Comparison of ENCODE assay signal across 34 mouse cellular contexts in the genomic region with DNA sequence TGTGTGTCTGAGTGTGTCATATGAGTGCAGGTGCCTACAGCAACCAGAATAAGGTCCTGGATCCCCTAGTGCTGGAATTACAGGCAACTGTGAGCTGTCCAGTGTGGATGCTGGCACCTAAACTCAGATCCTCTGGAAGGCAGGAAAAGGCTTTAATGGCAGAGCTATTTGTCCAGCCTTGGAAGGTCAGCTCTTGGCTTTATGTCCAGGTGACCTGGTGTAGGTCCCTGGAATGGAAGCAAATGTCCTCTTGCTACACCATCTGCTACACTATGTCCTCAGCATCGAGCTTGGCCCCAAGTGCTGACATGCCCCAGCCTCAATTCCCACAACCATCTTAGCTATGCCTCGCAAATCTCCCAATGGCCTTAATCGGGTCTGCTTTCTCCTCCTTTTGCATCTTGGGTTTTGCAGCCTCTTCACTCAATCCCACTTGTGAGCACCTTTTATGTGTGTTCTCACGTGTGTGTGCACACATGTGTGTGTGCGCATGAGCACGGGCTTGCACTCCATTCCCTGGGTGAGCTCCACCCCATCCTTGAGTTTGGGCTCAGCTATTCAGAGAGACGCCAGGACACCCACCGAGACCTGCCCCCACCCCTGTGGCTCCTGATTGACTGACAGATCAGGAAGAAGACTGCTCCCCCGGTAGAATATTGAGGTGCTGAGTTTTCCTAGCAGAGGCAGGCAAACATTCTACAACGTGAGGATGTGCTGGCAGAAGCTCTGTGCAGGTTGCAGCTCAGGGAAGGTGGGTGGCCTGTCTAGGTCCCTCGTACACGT. TPM values are rescaled to one million over a fixed set of nuclear protein-coding genes. Genes with fewer than 3 reads are reported as not detected.
DNase-seq lines count a peak whose midpoint lies in the region; ATAC-seq and TF ChIP-seq lines count a peak whose summit lies in the region.
"Had no signal": no experiment of that assay in that cellular context is flagged by ENCODE, and none has a peak within 500 bp of the region (broad histone marks: within the 10 kb centered on the region; RNA-seq: fewer than 3 reads in every experiment).

No protein-coding gene starts in this region.

- ATAC-seq in neural tube, embryonic 11.5 days (ENCODE audit: insufficient read depth, low FRiP score, low TSS enrichment) = no peak
- ATAC-seq: forebrain, postnatal 0 days had no signal

- WGBS in neural tube, embryonic 11.5 days = 52% methylated on average over 12 of the region's 12 CpGs

- no peaks in the 10 kb centered on the region for H3K9me3 ChIP-seq in neural tube, embryonic 11.5 days (ENCODE audit: control insufficient read depth, low read length)
- H3K9me3 ChIP-seq: G1E; heart, embryonic 10.5 days; heart, embryonic 15.5 days; hindbrain, embryonic 15.5 days; kidney, embryonic 15.5 days had no signal

- H3K4me1 ChIP-seq in neural tube, embryonic 11.5 days (ENCODE audit: control insufficient read depth, insufficient read depth, low read length) = peaks cover 8% of the 10 kb centered on the region
- H3K4me1 ChIP-seq: heart, embryonic 10.5 days; heart, embryonic 15.5 days; hindbrain, embryonic 15.5 days; kidney, embryonic 15.5 days had no signal

- H3K9ac ChIP-seq in neural tube, embryonic 11.5 days (ENCODE audit: low read length) = no peak overlapping the region
- H3K9ac ChIP-seq: forebrain, postnatal 0 days; heart, embryonic 15.5 days; hindbrain, embryonic 15.5 days; kidney, embryonic 15.5 days; liver, embryonic 14.5 days had no signal

- H3K27ac ChIP-seq in neural tube, embryonic 11.5 days (ENCODE audit: low read depth, low read length) = no peak overlapping the region
- no peak overlapping the region for H3K27ac ChIP-seq in left cerebral cortex, adult 2 months
- H3K27ac ChIP-seq: heart, embryonic 10.5 days; heart, embryonic 15.5 days; hindbrain, embryonic 15.5 days; kidney, embryonic 15.5 days; liver, embryonic 14.5 days; macrophage had no signal

- no peak overlapping the region for H3K4me3 ChIP-seq in neural tube, embryonic 11.5 days (ENCODE audit: low read depth, low read length)
- H3K4me3 ChIP-seq in left cerebral cortex, adult 2 months = no peak overlapping the region
- H3K4me3 ChIP-seq: erythroblast, embryonic 14.5 days; heart, embryonic 10.5 days; heart, embryonic 15.5 days; hindbrain, embryonic 15.5 days; kidney, embryonic 15.5 days; myocyte had no signal

- intact Hi-C loops in heart, postnatal 14 days (cut with DNase I) = no loop called here
- intact Hi-C loops in left cerebral cortex, adult 2 months (cut with DNase I) = no loop called here

- no peak for TF ChIP-seq CTCF in left cerebral cortex, adult 2 months (IDR thresholded peaks at IDR 0.05)

- peak; percentile 62 for DNase-seq in heart, adult 11 months
- no peak for DNase-seq in heart, postnatal 14 days
- peak; percentile 8 for DNase-seq in neural tube, embryonic 11.5 days (ENCODE audit: low spot score)
- DNase-seq in neural tube, embryonic 10.5 days (ENCODE audit: extremely low spot score, low spot score) = no peak
- peak; percentile 46 for DNase-seq in cerebellum, adult 9-11 months
- no peak for DNase-seq in layer of hippocampus, postnatal 25 days (ENCODE audit: extremely low spot score in 1 of 2, low spot score in 1 of 2)
- DNase-seq in left cerebral cortex, adult 2 months (ENCODE audit: extremely low spot score in 1 of 2, low spot score in 2 of 2) = no peak
- DNase-seq: adrenal gland, postnatal 14 days; forebrain, postnatal 0 days; gastrocnemius, postnatal 14 days; heart, postnatal 36 days; kidney, adult 18-20 months; kidney, postnatal 25 days; liver; lung, adult 2 months; lung, postnatal 10 days; thymus, postnatal 4 days had no signal

- no peak overlapping the region for H3K4me2 ChIP-seq in neural tube, embryonic 11.5 days (ENCODE audit: low read depth)
- H3K4me2 ChIP-seq: heart, embryonic 15.5 days; hindbrain, embryonic 15.5 days; kidney, embryonic 15.5 days had no signal

- H3K36me3 ChIP-seq in neural tube, embryonic 11.5 days (ENCODE audit: control insufficient read depth, insufficient read depth, low read length) = no peaks in the 10 kb centered on the region
- H3K36me3 ChIP-seq: G1E; heart, embryonic 10.5 days; heart, embryonic 15.5 days; hindbrain, embryonic 15.5 days; kidney, embryonic 15.5 days had no signal

- peaks cover 49% of the 10 kb centered on the region for H3K27me3 ChIP-seq in neural tube, embryonic 11.5 days (ENCODE audit: control insufficient read depth, insufficient read depth, low read length)

RNA-seq across cellular contexts. Expression of gene Fam241b, which starts 3.9 kb away (rescaled TPM):
- total RNA-seq in heart, postnatal 14 days (2021) = 1 to 10 TPM in 1 of 2 experiments, under 1 TPM in 1; 0.93 to 1.1 TPM
- polyA plus RNA-seq in neural tube, embryonic 11.5 days (2014; fragmentation: Nextera tagmentation; extraction: Ambion mirVana) = 9.5 and 10.9 TPM in 2 replicates
- total RNA-seq in layer of hippocampus, postnatal 25 days (2021) = 10 to 100 TPM; 37.1 to 40.6 TPM
- 10 to 100 TPM; 50.1 to 58.3 TPM for total RNA-seq in left cerebral cortex, adult 2 months (2021)
- total RNA-seq: granulocyte monocyte progenitor cell, adult 5-6 weeks had no signal
- polyA plus RNA-seq: macrophage had no signal

RNA-seq across cellular contexts. Expression of gene Neurog3, which starts 14.8 kb away (rescaled TPM):
- total RNA-seq in heart, postnatal 14 days (2021) = not detected
- 11.2 and 14.7 TPM in 2 replicates for polyA plus RNA-seq in neural tube, embryonic 11.5 days (2014; fragmentation: Nextera tagmentation; extraction: Ambion mirVana)
- not detected for total RNA-seq in layer of hippocampus, postnatal 25 days (2021)
- total RNA-seq in left cerebral cortex, adult 2 months (2021) = not detected
- total RNA-seq: adrenal gland, postnatal 14 days; forebrain, postnatal 0 days; G1E; gastrocnemius, postnatal 14 days; granulocyte monocyte progenitor cell, adult 5-6 weeks; heart, postnatal 36 days; layer of hippocampus, adult 8-10 months; left cerebral cortex, postnatal 14 days; megakaryocyte-erythroid progenitor cell, adult 5-6 weeks; midbrain, postnatal 0 days had no signal
- polyA plus RNA-seq: embryonic facial prominence, embryonic 14.5 days; erythroblast, embryonic 14.5 days; forebrain, postnatal 0 days; G1E; heart, embryonic 10.5 days; heart, embryonic 15.5 days; hindbrain, embryonic 15.5 days; kidney, embryonic 15.5 days; limb, embryonic 11.5 days; lung, adult 2 months; macrophage; midbrain, postnatal 0 days; myocyte; thymus, postnatal 0 days had no signal

Comparison
In these comparisons a context has a peak if more than half of its experiments do, and no peak if none do; other contexts are left out.
1. DNase-seq: peak in heart, adult 11 months (single experiment), neural tube, embryonic 11.5 days (single experiment) and cerebellum, adult 9-11 months (single experiment); none in heart, postnatal 14 days (0 of 2), neural tube, embryonic 10.5 days (single experiment), layer of hippocampus, postnatal 25 days (0 of 2) and left cerebral cortex, adult 2 months (0 of 2).
2. RNA of gene Fam241b, which starts 3.9 kb away (total RNA-seq): 50.1 to 58.3 TPM in left cerebral cortex, adult 2 months and 37.1 to 40.6 TPM in layer of hippocampus, postnatal 25 days; 0.93 to 1.1 TPM in heart, postnatal 14 days; every median in the first group is over 10 times any median in the second.